Mouse (Mus musculus): ENCODE data around the gene Gm10718. TPM values are rescaled to one million over a fixed set of nuclear protein-coding genes. Genes with fewer than 3 reads are reported as not detected.
"Not testable (repeated sequence)": the region's sequence is repeated elsewhere in the genome, so short reads cannot be mapped to it uniquely, and the experiment has no call there.

The Gm10718 gene
- total RNA-seq, 2 experiments from 2014 or later = 0.99 TPM; not detected in 1

DNA sequence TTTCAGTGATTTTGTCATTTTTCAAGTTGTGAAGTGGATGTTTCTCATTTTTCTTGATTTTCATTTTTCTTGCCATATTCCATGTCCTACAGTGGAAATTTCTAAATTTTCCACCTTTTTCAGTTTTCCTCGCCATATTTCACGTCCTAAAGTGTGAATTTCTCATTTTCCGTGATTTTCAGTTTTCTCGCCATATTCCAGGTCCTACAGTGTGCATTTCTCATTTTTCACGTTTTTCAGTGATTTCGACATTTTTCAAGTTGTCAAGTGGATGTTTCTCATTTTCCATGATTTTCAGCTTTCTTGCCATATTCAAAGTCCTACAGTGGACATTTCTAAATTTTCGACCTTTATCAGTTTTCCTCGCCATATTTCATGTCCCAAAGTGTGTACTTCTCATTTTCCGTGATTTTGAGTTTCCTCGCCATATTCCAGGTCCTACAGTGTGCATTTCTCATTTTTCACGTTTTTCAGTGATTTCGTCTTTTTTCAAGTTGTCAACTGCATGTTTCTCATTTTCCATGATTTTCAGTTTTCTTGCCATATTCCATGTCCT lies 1.6 kb downstream of the Gm10718 start, which contains the start of gene Gm10717:
Gm10717 (plus strand) TSS at position 506 of the 556 bp plus-strand sequence.
- intact Hi-C loops (cut with DNase I) = not testable (repeated sequence)
- peak; percentile 14 to 54 for DNase-seq

DNA sequence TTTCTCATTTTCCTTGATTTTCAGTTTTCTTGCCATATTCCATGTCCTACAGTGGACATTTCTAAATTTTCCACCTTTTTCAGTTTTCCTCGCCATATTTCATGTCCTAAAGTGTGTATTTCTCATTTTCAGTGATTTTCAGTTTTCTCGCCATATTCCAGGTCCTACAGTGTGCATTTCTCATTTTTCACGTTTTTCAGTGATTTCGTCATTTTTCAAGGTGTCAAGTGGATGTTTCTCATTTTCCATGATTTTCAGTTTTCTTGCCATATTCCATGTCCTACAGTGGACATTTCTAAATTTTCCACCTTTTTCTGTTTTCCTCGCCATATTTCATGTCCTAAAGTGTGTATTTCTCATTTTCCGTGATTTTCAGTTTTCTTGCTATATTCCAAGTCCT lies 2.3 kb downstream of the Gm10718 start:
- intact Hi-C loops (cut with DNase I) = not testable (repeated sequence)
- DNase-seq = peak; percentile 72 to 82

DNA sequence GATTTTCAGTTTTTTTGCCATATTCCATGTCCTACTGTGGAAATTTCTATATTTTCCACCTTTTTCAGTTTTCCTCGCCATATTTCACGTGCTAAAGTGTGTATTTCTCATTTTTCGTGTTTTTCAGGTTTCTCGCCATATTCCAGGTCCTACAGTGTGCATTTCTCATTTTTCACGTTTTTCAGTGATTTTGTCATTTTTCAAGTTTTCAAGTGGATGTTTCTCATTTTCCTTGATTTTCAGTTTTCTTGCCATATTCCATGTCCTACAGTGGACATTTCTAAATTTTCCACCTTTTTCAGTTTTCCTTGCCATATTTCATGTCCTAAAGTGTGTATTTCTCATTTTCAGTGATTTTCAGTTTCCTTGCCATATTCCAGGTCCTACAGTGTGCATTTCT lies 2.8 kb downstream of the Gm10718 start:
- DNase-seq; intact Hi-C loops (cut with DNase I): not testable (repeated sequence)

DNA sequence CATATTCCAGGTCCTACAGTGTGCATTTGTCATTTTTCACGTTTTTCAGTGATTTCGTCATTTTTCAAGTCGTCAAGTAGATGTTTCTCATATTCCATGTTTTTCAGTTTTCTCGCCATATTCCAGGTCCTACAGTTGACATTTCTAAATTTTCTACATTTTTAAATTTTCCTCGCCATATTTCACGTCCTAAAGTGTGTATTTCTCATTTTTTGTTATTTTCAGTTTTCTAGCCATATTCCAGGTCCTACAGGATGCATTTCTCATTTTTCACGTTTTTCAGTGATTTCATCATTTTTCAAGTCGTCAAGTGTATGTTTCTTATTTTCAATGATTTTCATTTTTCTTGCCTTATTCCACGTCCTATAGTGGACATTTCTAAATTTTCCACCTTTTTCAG lies 3.4 kb downstream of the Gm10718 start:
- intact Hi-C loops (cut with DNase I); DNase-seq: not testable (repeated sequence)

DNA sequence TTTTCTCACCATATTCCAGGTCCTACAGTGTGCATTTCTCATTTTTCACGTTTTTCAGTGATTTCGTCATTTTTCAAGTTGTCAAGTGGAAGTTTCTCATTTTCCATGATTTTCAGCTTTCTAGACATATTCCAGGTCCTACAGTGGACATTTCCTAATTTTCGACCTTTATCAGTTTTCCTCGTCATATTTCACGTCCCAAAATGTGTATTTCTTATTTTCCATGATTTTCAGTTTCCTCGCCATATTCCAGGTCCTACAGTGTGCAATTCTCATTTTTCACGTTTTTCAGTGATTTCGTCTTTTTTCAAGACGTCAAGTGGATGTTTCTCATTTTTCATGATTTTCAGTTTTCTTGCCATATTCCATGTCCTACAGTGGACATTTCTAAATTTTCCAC lies 3.9 kb downstream of the Gm10718 start:
- intact Hi-C loops (cut with DNase I); DNase-seq: not testable (repeated sequence)

DNA sequence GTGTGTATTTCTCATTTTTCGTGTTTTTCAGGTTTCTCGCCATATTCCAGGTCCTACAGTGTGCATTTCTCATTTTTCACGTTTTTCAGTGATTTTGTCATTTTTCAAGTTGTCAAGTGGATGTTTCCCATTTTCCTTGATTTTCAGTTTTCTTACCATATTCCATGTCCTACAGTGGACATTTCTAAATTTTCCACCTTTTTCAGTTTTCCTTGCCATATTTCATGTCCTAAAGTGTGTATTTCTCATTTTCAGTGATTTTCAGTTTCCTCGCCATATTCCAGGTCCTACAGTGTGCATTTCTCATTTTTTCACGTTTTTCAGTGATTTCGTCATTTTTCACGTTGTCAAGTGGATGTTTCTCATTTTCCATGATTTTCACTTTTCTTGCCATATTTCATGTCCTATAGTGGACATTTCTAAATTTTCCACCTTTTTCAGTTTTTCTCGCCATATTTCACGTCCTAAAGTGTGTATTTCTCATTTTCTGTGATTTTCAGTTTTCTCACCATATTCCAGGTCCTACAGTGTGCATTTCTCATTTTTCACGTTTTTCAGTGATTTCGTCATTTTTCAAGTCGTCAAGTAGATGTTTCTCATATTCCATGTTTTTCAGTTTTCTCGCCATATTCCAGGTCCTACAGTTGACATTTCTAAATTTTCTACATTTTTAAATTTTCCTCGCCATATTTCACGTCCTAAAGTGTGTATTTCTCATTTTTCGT lies 6.1 kb downstream of the Gm10718 start:
- DNase-seq = peak; percentile 12 to 42

DNA sequence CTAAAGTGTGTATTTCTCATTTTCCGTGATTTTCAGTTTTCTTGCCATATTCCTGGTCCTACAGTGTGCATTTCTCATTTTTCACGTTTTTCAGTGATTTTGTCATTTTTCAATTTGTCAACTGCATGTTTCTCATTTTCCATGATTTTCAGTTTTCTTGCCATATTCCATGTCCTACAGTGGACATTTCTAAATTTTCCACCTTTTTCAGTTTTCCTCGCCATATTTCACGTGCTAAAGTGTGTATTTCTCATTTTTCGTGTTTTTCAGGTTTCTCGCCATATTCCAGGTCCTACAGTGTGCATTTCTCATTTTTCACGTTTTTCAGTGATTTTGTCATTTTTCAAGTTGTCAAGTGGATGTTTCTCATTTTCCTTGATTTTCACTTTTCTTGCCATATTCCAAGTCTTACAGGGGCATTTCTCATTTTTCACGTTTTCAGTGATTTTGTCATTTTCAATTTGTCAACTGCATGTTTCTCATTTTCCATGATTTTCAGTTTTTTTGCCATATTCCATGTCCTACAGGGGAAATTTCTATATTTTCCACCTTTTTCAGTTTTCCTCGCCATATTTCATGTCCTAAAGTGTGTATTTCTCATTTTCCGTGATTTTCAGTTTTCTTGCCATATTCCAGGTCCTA lies 7.5 kb downstream of the Gm10718 start:
- intact Hi-C loops (cut with DNase I); DNase-seq: not testable (repeated sequence)

More for the DNA sequence above, 6.1 kb downstream of the Gm10718 start:
- intact Hi-C loops (cut with DNase I) = not testable (repeated sequence)

DNA sequence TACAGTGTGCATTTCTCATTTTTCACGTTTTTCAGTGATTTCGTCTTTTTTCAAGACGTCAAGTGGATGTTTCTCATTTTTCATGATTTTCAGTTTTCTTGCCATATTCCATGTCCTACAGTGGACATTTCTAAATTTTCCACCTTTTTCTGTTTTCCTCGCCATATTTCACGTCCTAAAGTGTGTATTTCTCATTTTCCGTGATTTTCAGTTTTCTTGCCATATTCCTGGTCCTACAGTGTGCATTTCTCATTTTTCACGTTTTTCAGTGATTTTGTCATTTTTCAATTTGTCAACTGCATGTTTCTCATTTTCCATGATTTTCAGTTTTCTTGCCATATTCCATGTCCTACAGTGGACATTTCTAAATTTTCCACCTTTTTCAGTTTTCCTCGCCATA lies 11.0 kb downstream of the Gm10718 start, which contains the start of gene Gm17535:
Gm17535 (plus strand) TSS at position 301 of the 400 bp plus-strand sequence.
- DNase-seq; intact Hi-C loops (cut with DNase I): not testable (repeated sequence)

DNA sequence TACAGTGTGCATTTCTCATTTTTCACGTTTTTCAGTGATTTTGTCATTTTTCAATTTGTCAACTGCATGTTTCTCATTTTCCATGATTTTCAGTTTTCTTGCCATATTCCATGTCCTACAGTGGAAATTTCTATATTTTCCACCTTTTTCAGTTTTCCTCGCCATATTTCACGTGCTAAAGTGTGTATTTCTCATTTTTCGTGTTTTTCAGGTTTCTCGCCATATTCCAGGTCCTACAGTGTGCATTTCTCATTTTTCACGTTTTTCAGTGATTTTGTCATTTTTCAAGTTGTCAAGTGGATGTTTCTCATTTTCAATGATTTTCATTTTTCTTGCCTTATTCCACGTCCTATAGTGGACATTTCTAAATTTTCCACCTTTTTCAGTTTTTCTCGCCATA lies 13.2 kb downstream of the Gm10718 start, which contains the start of gene Gm10715:
Gm10715 (plus strand) TSS at position 301 of the 400 bp plus-strand sequence.
- intact Hi-C loops (cut with DNase I) = not testable (repeated sequence)

DNA sequence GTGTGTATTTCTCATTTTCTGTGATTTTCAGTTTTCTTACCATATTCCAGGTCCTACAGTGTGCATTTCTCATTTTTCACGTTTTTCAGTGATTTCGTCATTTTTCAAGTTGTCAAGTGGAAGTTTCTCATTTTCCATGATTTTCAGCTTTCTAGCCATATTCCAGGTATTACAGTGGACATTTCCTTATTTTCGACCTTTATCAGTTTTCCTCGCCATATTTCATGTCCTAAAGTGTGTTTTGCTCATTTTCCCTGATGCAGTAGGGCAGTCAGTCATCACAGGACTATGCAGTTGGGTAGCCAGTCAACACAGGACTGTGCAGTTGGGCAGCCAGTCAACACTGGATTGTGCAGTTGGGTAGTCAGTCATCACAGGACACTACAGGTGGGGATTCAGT lies 14.8 kb downstream of the Gm10718 start:
- DNase-seq; intact Hi-C loops (cut with DNase I): not testable (repeated sequence)

More for the DNA sequence above, 13.2 kb downstream of the Gm10718 start, which contains the start of gene Gm10715:
- DNase-seq = not testable (repeated sequence)

Small RNA genes lying within 50 kb of the gene (microRNA-seq; reads per million reads assigned to microRNA genes)
- gene Mir101c = 0 reads per million in 2 experiments

Other genes with a start within 250 kb of the Gm10718 start
- not detected for gene Gm10722, start 22.6 kb upstream of the Gm10718 start, total RNA-seq (2021)
- gene Gm11168, start 20.2 kb upstream of the Gm10718 start, total RNA-seq (2021) = not detected
- not detected for gene Gm10721, start 10.4 kb upstream of the Gm10718 start, total RNA-seq (2021)
- gene Gm10720, start 7.9 kb upstream of the Gm10718 start, total RNA-seq (2021) = not detected
- not detected for gene Gm10719, start 6.1 kb upstream of the Gm10718 start, total RNA-seq (2021)
- gene Gm10717, start 1.9 kb downstream of the Gm10718 start, total RNA-seq (2021) = not detected
- gene Gm17535, start 11.1 kb downstream of the Gm10718 start, total RNA-seq (2021) = not detected
- gene Gm10715, start 13.3 kb downstream of the Gm10718 start, total RNA-seq (2021) = not detected